Mouse (Mus musculus) liver, adult 2 months (tissue): ENCODE measurements around the gene Pla2g6.

Experiments
- CTCF ChIP-seq: fragments of 200-500 bp; IDR thresholded peaks from 2 replicates; pipeline ENCODE4 v1.5.1; 2011; ENCODE audit warnings: low read depth, low read length, control low read depth
- POLR2A ChIP-seq: fragments of 200-500 bp; IDR thresholded peaks from 2 replicates; pipeline ENCODE4 v1.6.1; 2011; ENCODE audit warnings: low read length, control low read depth; ENCODE audit not compliant: insufficient read depth; ENCODE audit errors: extremely low read depth

GRCm38 (mm10) chr15:79322991-79323790, 5.0 kb downstream of the Pla2g6 start:
- TF ChIP-seq CTCF (0 out of 2 replicates have a peak, but pooled peaks have one; percentile 7), POLR2A (no peak)
